In genomic region chr11:98027297-98027688, GRCm38 (mm10) we compare ENCODE assay signal across 8 mouse cellular contexts. TPM values are rescaled to one million over a fixed set of nuclear protein-coding genes. Genes with fewer than 3 reads are reported as not detected.
DNase-seq lines count a peak whose midpoint lies in the region; ATAC-seq lines count a peak whose summit lies in the region.

No protein-coding gene starts in this region.

- no peak for DNase-seq in lung, postnatal 36 days
- no peak for DNase-seq in embryonic facial prominence, embryonic 10.5 days (ENCODE audit: low spot score)
- no peak for DNase-seq in adrenal gland, adult (ENCODE audit: inconsistent age in 2 of 2, low spot score in 1 of 2)
- no peak for DNase-seq in urinary bladder, postnatal 10 days (ENCODE audit: low spot score)
- DNase-seq in cerebellum, postnatal 10 days, result no peak

- no peaks in the 10 kb centered on the region for H3K27me3 ChIP-seq in lung, embryonic 15.5 days
- H3K27me3 ChIP-seq in embryonic facial prominence, embryonic 10.5 days (replicated peaks; ENCODE audit: low read depth, poor library complexity, severe bottlenecking), result no peaks in the 10 kb centered on the region
- no peaks in the 10 kb centered on the region for H3K27me3 ChIP-seq in intestine, embryonic 15.5 days (replicated peaks)
- H3K27me3 ChIP-seq in neural tube, embryonic 15.5 days (replicated peaks), result no peaks in the 10 kb centered on the region

- H3K4me3 ChIP-seq in lung, embryonic 15.5 days, result peak overlapping the region; percentile 94
- peak overlapping the region; percentile 100 for H3K4me3 ChIP-seq in embryonic facial prominence, embryonic 10.5 days
- H3K4me3 ChIP-seq in intestine, embryonic 15.5 days (replicated peaks), result peak overlapping the region; percentile 99
- peak overlapping the region; percentile 97 for H3K4me3 ChIP-seq in neural tube, embryonic 15.5 days (replicated peaks)

- H3K27ac ChIP-seq in lung, embryonic 15.5 days, result peak overlapping the region; percentile 89
- H3K27ac ChIP-seq in embryonic facial prominence, embryonic 10.5 days (replicated peaks), result peak overlapping the region; percentile 99
- H3K27ac ChIP-seq in intestine, embryonic 15.5 days, result peak overlapping the region; percentile 89
- peak overlapping the region; percentile 94 for H3K27ac ChIP-seq in neural tube, embryonic 15.5 days (replicated peaks)

- peak overlapping the region; percentile 71 for H3K4me2 ChIP-seq in lung, embryonic 15.5 days
- peak overlapping the region; percentile 73 for H3K4me2 ChIP-seq in intestine, embryonic 15.5 days (replicated peaks)
- peak overlapping the region; percentile 92 for H3K4me2 ChIP-seq in neural tube, embryonic 15.5 days

- ATAC-seq in lung, embryonic 15.5 days (ENCODE audit: borderline replicate concordance, extremely low read depth, low FRiP score, low TSS enrichment), result no peak
- no peak for ATAC-seq in intestine, embryonic 15.5 days
- ATAC-seq in neural tube, embryonic 15.5 days (ENCODE audit: low FRiP score), result no peak

- WGBS in lung, embryonic 15.5 days, result under 1% methylated on average over 18 of the region's 18 CpGs
- 0% methylated on average over 18 of the region's 18 CpGs for whole genome bisulfite sequencing in embryonic facial prominence, embryonic 10.5 days
- 0% methylated on average over 18 of the region's 18 CpGs for WGBS in intestine, embryonic 15.5 days
- 0% methylated on average over 18 of the region's 18 CpGs for WGBS in neural tube, embryonic 15.5 days

- peak overlapping the region; percentile 100 for H3K9ac ChIP-seq in lung, embryonic 15.5 days
- peak overlapping the region; percentile 100 for H3K9ac ChIP-seq in intestine, embryonic 15.5 days
- H3K9ac ChIP-seq in neural tube, embryonic 15.5 days (replicated peaks), result peak overlapping the region; percentile 99

- no peaks in the 10 kb centered on the region for H3K9me3 ChIP-seq in lung, embryonic 15.5 days
- H3K9me3 ChIP-seq in embryonic facial prominence, embryonic 10.5 days, result no peaks in the 10 kb centered on the region
- H3K9me3 ChIP-seq in intestine, embryonic 15.5 days, result no peaks in the 10 kb centered on the region
- H3K9me3 ChIP-seq in neural tube, embryonic 15.5 days (replicated peaks), result no peaks in the 10 kb centered on the region

- peaks cover 15% of the 10 kb centered on the region for H3K4me1 ChIP-seq in lung, embryonic 15.5 days
- H3K4me1 ChIP-seq in embryonic facial prominence, embryonic 10.5 days, result peaks cover 34% of the 10 kb centered on the region
- H3K4me1 ChIP-seq in intestine, embryonic 15.5 days (replicated peaks), result peaks cover 15% of the 10 kb centered on the region
- H3K4me1 ChIP-seq in neural tube, embryonic 15.5 days, result peaks cover 31% of the 10 kb centered on the region

- peaks cover 34% of the 10 kb centered on the region for H3K36me3 ChIP-seq in lung, embryonic 15.5 days
- peaks cover 42% of the 10 kb centered on the region for H3K36me3 ChIP-seq in embryonic facial prominence, embryonic 10.5 days (replicated peaks)
- H3K36me3 ChIP-seq in intestine, embryonic 15.5 days, result peaks cover 19% of the 10 kb centered on the region
- peaks cover 30% of the 10 kb centered on the region for H3K36me3 ChIP-seq in neural tube, embryonic 15.5 days

RNA-seq across cellular contexts. Expression of gene Rpl19, which starts 0.8 kb away (rescaled TPM):
- polyA plus RNA-seq in lung, embryonic 15.5 days (2015; fragmentation: Nextera tagmentation; extraction: Ambion mirVana), result 1,039 and 1,081 TPM in 2 replicates
- 1,206 and 1,219 TPM in 2 replicates for polyA plus RNA-seq in embryonic facial prominence, embryonic 10.5 days (2016; fragmentation: Nextera tagmentation; extraction: Ambion mirVana)
- 1,063 and 1,131 TPM in 2 replicates for polyA plus RNA-seq in intestine, embryonic 15.5 days (2015; fragmentation: Nextera tagmentation; extraction: Ambion mirVana)
- polyA plus RNA-seq in neural tube, embryonic 15.5 days (2015; fragmentation: Nextera tagmentation; extraction: Ambion mirVana), result 655 and 750 TPM in 2 replicates

RNA-seq across cellular contexts. Expression of gene Cacnb1, which starts 4.5 kb away (rescaled TPM):
- polyA plus RNA-seq in lung, embryonic 15.5 days (2015; fragmentation: Nextera tagmentation; extraction: Ambion mirVana), result 4.9 and 5.2 TPM in 2 replicates
- polyA plus RNA-seq in embryonic facial prominence, embryonic 10.5 days (2016; fragmentation: Nextera tagmentation; extraction: Ambion mirVana), result 5.3 and 5.7 TPM in 2 replicates
- polyA plus RNA-seq in intestine, embryonic 15.5 days (2015; fragmentation: Nextera tagmentation; extraction: Ambion mirVana), result 6.5 and 7.5 TPM in 2 replicates
- 50.9 and 63.0 TPM in 2 replicates for polyA plus RNA-seq in neural tube, embryonic 15.5 days (2015; fragmentation: Nextera tagmentation; extraction: Ambion mirVana)

RNA-seq across cellular contexts. Expression of gene Stac2, which starts 26.0 kb away (rescaled TPM):
- 0.06 and 0.16 TPM in 2 replicates for polyA plus RNA-seq in lung, embryonic 15.5 days (2015; fragmentation: Nextera tagmentation; extraction: Ambion mirVana)
- polyA plus RNA-seq in embryonic facial prominence, embryonic 10.5 days (2016; fragmentation: Nextera tagmentation; extraction: Ambion mirVana), result 0.25 and 0.47 TPM in 2 replicates
- 0.16 and 0.29 TPM in 2 replicates for polyA plus RNA-seq in intestine, embryonic 15.5 days (2015; fragmentation: Nextera tagmentation; extraction: Ambion mirVana)
- polyA plus RNA-seq in neural tube, embryonic 15.5 days (2015; fragmentation: Nextera tagmentation; extraction: Ambion mirVana), result 15.8 and 18.2 TPM in 2 replicates

RNA-seq across cellular contexts. Expression of gene Arl5c, which starts 31.3 kb away (rescaled TPM):
- polyA plus RNA-seq in lung, embryonic 15.5 days (2015; fragmentation: Nextera tagmentation; extraction: Ambion mirVana), result 6.8 and 9.0 TPM in 2 replicates
- 15.6 and 19.2 TPM in 2 replicates for polyA plus RNA-seq in embryonic facial prominence, embryonic 10.5 days (2016; fragmentation: Nextera tagmentation; extraction: Ambion mirVana)
- polyA plus RNA-seq in intestine, embryonic 15.5 days (2015; fragmentation: Nextera tagmentation; extraction: Ambion mirVana), result 7.6 and 11.8 TPM in 2 replicates
- 11.8 and 14.0 TPM in 2 replicates for polyA plus RNA-seq in neural tube, embryonic 15.5 days (2015; fragmentation: Nextera tagmentation; extraction: Ambion mirVana)

RNA-seq across cellular contexts. Expression of gene Plxdc1, which starts 41.0 kb away (rescaled TPM):
- polyA plus RNA-seq in lung, embryonic 15.5 days (2015; fragmentation: Nextera tagmentation; extraction: Ambion mirVana), result 0.89 and 1.3 TPM in 2 replicates
- polyA plus RNA-seq in embryonic facial prominence, embryonic 10.5 days (2016; fragmentation: Nextera tagmentation; extraction: Ambion mirVana), result 0.07 and 0.13 TPM in 2 replicates
- polyA plus RNA-seq in intestine, embryonic 15.5 days (2015; fragmentation: Nextera tagmentation; extraction: Ambion mirVana), result 0.47 and 0.49 TPM in 2 replicates
- 1.1 and 1.8 TPM in 2 replicates for polyA plus RNA-seq in neural tube, embryonic 15.5 days (2015; fragmentation: Nextera tagmentation; extraction: Ambion mirVana)

Comparison
In these comparisons a context has a peak if more than half of its experiments do, and no peak if none do; other contexts are left out.
1. RNA of gene Stac2, which starts 26.0 kb away (polyA plus RNA-seq): 15.8 to 18.2 TPM in neural tube, embryonic 15.5 days; 0.25 to 0.47 TPM in embryonic facial prominence, embryonic 10.5 days, 0.16 to 0.29 TPM in intestine, embryonic 15.5 days and 0.06 to 0.16 TPM in lung, embryonic 15.5 days; every median in the first group is over 10 times any median in the second.
2. Peak in every context shown above with its lines, with median percentiles within 50 percentile points of each other: H3K27ac ChIP-seq, H3K4me2 ChIP-seq, H3K4me3 ChIP-seq and H3K9ac ChIP-seq.